Comparison of ENCODE assay signal across 20 mouse cellular contexts in genomic region chr2:59425876-59426275, GRCm38 (mm10). TPM values are rescaled to one million over a fixed set of nuclear protein-coding genes. Genes with fewer than 3 reads are reported as not detected.
"Had no signal": no experiment of that assay in that cellular context is flagged by ENCODE, and none has a peak within 500 bp of the region (broad histone marks: within the 10 kb centered on the region; RNA-seq: fewer than 3 reads in every experiment).

No protein-coding gene starts in this region.

- H3K4me3 ChIP-seq: kidney, embryonic 15.5 days; left cerebral cortex, adult 2 months; liver, embryonic 13.5 days; neural tube, embryonic 13.5 days had no signal

- DNase-seq: kidney, postnatal 10 days; kidney, postnatal 36 days; layer of hippocampus, postnatal 36 days; liver, embryonic 13.5 days; lung, embryonic 14.5 days; lung, postnatal 10 days; lung, postnatal 36 days; midbrain, embryonic 14.5 days; retina, postnatal 1 day; thymus, adult 18-20 months; thymus, postnatal 36 days had no signal

- H3K9ac ChIP-seq: kidney, embryonic 15.5 days; liver, embryonic 13.5 days; lung, embryonic 14.5 days; neural tube, embryonic 13.5 days had no signal

- H3K27me3 ChIP-seq: kidney, embryonic 15.5 days; liver, embryonic 13.5 days; neural tube, embryonic 13.5 days had no signal

- H3K9me3 ChIP-seq: kidney, embryonic 15.5 days; liver, embryonic 13.5 days; neural tube, embryonic 13.5 days had no signal

- H3K27ac ChIP-seq: kidney, embryonic 15.5 days; left cerebral cortex, adult 2 months; liver, embryonic 13.5 days; neural tube, embryonic 13.5 days had no signal

- H3K4me2 ChIP-seq: kidney, embryonic 15.5 days; liver, embryonic 13.5 days; lung, embryonic 14.5 days; midbrain, embryonic 11.5 days; neural tube, embryonic 13.5 days had no signal

- H3K36me3 ChIP-seq: kidney, embryonic 15.5 days; liver, embryonic 13.5 days; neural tube, embryonic 13.5 days had no signal

- H3K4me1 ChIP-seq: liver, embryonic 13.5 days had no signal

RNA-seq across cellular contexts. Expression of gene Dapl1, which starts 58.6 kb away (rescaled TPM):
- total RNA-seq: layer of hippocampus, postnatal 36 days; liver, adult 2 months; megakaryocyte-erythroid progenitor cell, adult 5-6 weeks; midbrain, postnatal 0 days had no signal
- polyA plus RNA-seq: liver, adult 2 months; liver, embryonic 16.5 days; neural tube, embryonic 13.5 days; small intestine, adult 2 months had no signal
